Mouse (Mus musculus) embryonic facial prominence, embryonic 11.5 days (tissue): ENCODE results near the gene 5330417C22Rik. TPM values are rescaled to one million over a fixed set of nuclear protein-coding genes. Genes with fewer than 3 reads are reported as not detected.

Source experiments
- ATAC-seq: fragments of 200-750 bp; cut with Nextera tagmentation; replicated peaks from 2 replicates; pipeline ENCODE4 v1.8.0; 2017; ENCODE audit warnings: low read depth; ENCODE audit not compliant: insufficient number of reproducible peaks, low FRiP score, low TSS enrichment
- DNase-seq: peaks from one replicate; pipeline ENCODE4 v3.0.0-alpha.2; 2015; ENCODE audit warnings: low spot score
- H3K27ac ChIP-seq: fragments of 300-500 bp; sonication (generic); replicated peaks from 2 replicates; pipeline ENCODE4 v1.5.1; 2014; ENCODE audit warnings: mild to moderate bottlenecking, low read depth, low read length, control low read depth
- H3K27me3 ChIP-seq: fragments of 300-500 bp; sonication (generic); 2 replicates; pipeline ENCODE4 v1.6.1; 2014; ENCODE audit warnings: mild to moderate bottlenecking, low read length, moderate library complexity, mixed read lengths; ENCODE audit not compliant: control insufficient read depth, insufficient read depth
- H3K36me3 ChIP-seq: fragments of 300-500 bp; sonication (generic); replicated peaks from 2 replicates; pipeline ENCODE4 v1.6.1; 2014; ENCODE audit warnings: low read depth, mild to moderate bottlenecking, low read length, moderate library complexity, mixed read lengths; ENCODE audit not compliant: control insufficient read depth, insufficient read depth
- H3K4me1 ChIP-seq: fragments of 300-500 bp; sonication (generic); 2 replicates; pipeline ENCODE4 v1.6.1; 2014; ENCODE audit warnings: low read length, mixed read lengths; ENCODE audit not compliant: control insufficient read depth, insufficient read depth
- H3K4me2 ChIP-seq: fragments of 300-500 bp; sonication (generic); 2 replicates; pipeline ENCODE4 v1.6.1; 2014; ENCODE audit warnings: low read depth, mild to moderate bottlenecking, control low read depth, low read length, moderate library complexity
- H3K4me3 ChIP-seq: fragments of 300-500 bp; sonication (generic); 2 replicates; pipeline ENCODE4 v1.5.1; 2014; ENCODE audit warnings: low read depth, low read length, control low read depth
- H3K9ac ChIP-seq: fragments of 300-500 bp; sonication (generic); replicated peaks from 2 replicates; pipeline ENCODE4 v1.6.1; 2014; ENCODE audit warnings: mild to moderate bottlenecking, control low read depth, low read length
- H3K9me3 ChIP-seq: fragments of 300-500 bp; sonication (generic); replicated peaks from 2 replicates; pipeline ENCODE4 v1.6.1; 2016; ENCODE audit warnings: mild to moderate bottlenecking, low read length, inconsistent platforms, mixed read lengths; ENCODE audit not compliant: control insufficient read depth
- WGBS: fragments of 180-500 bp; shearing (Covaris S2); extraction: QIAGEN DNeasy Blood & Tissue Kit; methylation state at CpG from one replicate; pipeline ENCODE4 v1.1.7; 2014; 5-methylcytosine and 5-hydroxymethylcytosine counted together
- polyA plus RNA-seq: library from polyadenylated mRNA; unstranded; fragments of >200 nt; fragmentation: Nextera tagmentation; extraction: Ambion mirVana; gene quantifications from 2 replicates; pipeline ENCODE4 v1.2.1, GENCODE M21; 2014

5330417C22Rik gene
- polyA plus RNA-seq, 1 experiment from 2014 or later = 0.48 TPM

- H3K4me2 ChIP-seq = no peak overlapping the region
- H3K36me3 ChIP-seq = no peaks in the 10 kb centered on the region
- no peaks in the 10 kb centered on the region for H3K9me3 ChIP-seq
- ATAC-seq (no peak), DNase-seq (peak; percentile 30)
- H3K27ac ChIP-seq = no peak overlapping the region
- no peaks in the 10 kb centered on the region for H3K27me3 ChIP-seq
- WGBS = 32% methylated on average over 4 of the region's 4 CpGs
- no peak overlapping the region for H3K9ac ChIP-seq
- H3K4me1 ChIP-seq = 0 out of 2 replicates have a peak, but pooled peaks cover 3% of the 10 kb centered on the region
- H3K4me3 ChIP-seq = no peak overlapping the region
Observed at GRCm38 (mm10) chr3:108495486-108495885, 40.9 kb downstream of the 5330417C22Rik start.

GRCm38 (mm10) chr3:108494861-108495474, 41.4 kb downstream of the 5330417C22Rik start:
- 69% methylated on average over 9 of the region's 9 CpGs for WGBS
- no peak for ATAC-seq
- H3K4me2 ChIP-seq = no peak overlapping the region
- H3K27ac ChIP-seq = no peak overlapping the region
- H3K4me3 ChIP-seq = no peak overlapping the region
- no peak overlapping the region for H3K9ac ChIP-seq
- no peak for DNase-seq
- 0 out of 2 replicates have a peak, but pooled peaks cover 3% of the 10 kb centered on the region for H3K4me1 ChIP-seq
- no peaks in the 10 kb centered on the region for H3K9me3 ChIP-seq
- H3K27me3 ChIP-seq = no peaks in the 10 kb centered on the region
- H3K36me3 ChIP-seq = no peaks in the 10 kb centered on the region

- no peaks in the 10 kb centered on the region for H3K36me3 ChIP-seq
- no peak overlapping the region for H3K4me2 ChIP-seq
- H3K9ac ChIP-seq = no peak overlapping the region
- no peaks in the 10 kb centered on the region for H3K4me1 ChIP-seq
- peak; percentile 20 for DNase-seq
- H3K27me3 ChIP-seq = no peaks in the 10 kb centered on the region
- ATAC-seq = no peak
- WGBS = 46% methylated on average over 3 of the region's 3 CpGs
- no peak overlapping the region for H3K4me3 ChIP-seq
- H3K9me3 ChIP-seq = no peaks in the 10 kb centered on the region
- H3K27ac ChIP-seq = no peak overlapping the region
Observed at GRCm38 (mm10) chr3:108489968-108490367, 46.4 kb downstream of the 5330417C22Rik start.

DNA sequence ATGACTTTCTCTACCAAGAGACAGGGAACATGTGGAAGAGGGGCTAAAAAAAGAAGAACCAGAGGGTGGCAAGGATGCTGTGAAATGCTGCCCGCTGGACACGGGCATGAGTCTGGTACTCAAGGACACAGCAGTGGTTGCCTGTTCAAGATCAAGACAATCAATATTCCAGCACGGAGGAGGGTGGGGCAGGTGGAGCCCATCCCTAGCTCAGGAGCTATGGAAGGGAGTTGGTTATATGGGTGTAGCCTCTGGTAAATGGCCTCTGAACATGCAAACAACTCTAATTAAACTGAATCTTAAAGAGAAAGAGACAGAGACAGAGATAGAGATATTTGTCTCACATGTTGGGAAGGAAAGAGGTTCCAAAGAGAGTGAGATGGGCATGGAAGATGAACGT, 51.6 kb downstream of the 5330417C22Rik start:
- H3K9ac ChIP-seq = no peak overlapping the region
- H3K4me3 ChIP-seq = no peak overlapping the region
- H3K9me3 ChIP-seq = no peaks in the 10 kb centered on the region
- H3K27me3 ChIP-seq = no peaks in the 10 kb centered on the region
- DNase-seq (no peak), ATAC-seq (no peak)
- H3K4me1 ChIP-seq = no peaks in the 10 kb centered on the region
- WGBS = 88% methylated on average over 4 of the region's 4 CpGs
- H3K36me3 ChIP-seq = no peaks in the 10 kb centered on the region
- no peak overlapping the region for H3K4me2 ChIP-seq
- no peak overlapping the region for H3K27ac ChIP-seq

GRCm38 (mm10) chr3:108478800-108479199, 57.5 kb downstream of the 5330417C22Rik start:
- DNase-seq = no peak
- WGBS = 75% methylated on average over 4 of the region's 4 CpGs
- H3K9ac ChIP-seq = no peak overlapping the region
- H3K4me3 ChIP-seq = no peak overlapping the region
- H3K27me3 ChIP-seq = no peaks in the 10 kb centered on the region
- H3K4me1 ChIP-seq = no peaks in the 10 kb centered on the region
- ATAC-seq = no peak
- no peaks in the 10 kb centered on the region for H3K36me3 ChIP-seq
- no peaks in the 10 kb centered on the region for H3K9me3 ChIP-seq
- no peak overlapping the region for H3K27ac ChIP-seq
- no peak overlapping the region for H3K4me2 ChIP-seq

DNA sequence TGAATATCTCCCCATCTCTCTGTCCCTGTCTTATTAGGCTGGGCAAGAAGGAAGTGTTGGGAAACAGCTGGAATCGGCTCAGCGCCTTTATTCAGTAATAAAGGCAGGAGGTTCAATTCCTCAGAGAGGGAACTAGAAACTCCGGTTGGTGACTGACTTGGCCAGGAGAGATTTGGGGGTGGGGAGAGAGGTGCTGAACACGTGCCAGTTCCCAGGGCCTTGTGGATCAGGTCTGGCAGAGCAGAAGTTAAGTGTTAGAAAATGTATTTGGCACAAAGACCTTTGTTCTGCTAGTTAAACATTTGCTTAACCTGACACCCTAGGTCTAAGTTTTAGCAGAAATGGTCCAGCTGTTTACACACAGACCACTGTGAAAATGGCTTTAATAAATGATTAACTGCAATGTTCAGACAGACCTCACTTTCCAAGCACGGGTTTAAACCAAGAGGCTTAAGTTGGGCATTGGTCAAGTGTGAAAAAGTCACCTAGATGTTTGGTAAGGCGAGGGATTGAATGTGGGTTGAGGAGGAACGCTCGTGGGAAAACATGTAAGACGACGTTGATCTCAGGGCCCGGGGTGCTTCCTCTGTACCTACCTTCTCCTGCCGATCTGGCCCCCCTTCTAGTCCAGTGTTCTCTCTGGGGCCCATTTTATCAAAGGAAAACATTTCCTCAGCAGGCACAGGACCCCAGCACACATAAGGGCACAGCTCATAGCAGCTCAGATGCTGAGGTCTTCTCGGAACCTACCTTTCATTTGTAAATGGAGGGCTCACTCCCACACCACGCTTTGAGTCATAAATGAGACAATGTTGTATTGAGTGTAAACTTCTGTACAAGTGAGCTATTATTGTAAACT, 59.3 kb downstream of the 5330417C22Rik start:
- H3K4me1 ChIP-seq = no peaks in the 10 kb centered on the region
- H3K27ac ChIP-seq = no peak overlapping the region
- 62% methylated on average over 14 of the region's 14 CpGs for WGBS
- no peak overlapping the region for H3K4me3 ChIP-seq
- no peaks in the 10 kb centered on the region for H3K27me3 ChIP-seq
- ATAC-seq = no peak
- no peaks in the 10 kb centered on the region for H3K36me3 ChIP-seq
- H3K4me2 ChIP-seq = no peak overlapping the region
- no peaks in the 10 kb centered on the region for H3K9me3 ChIP-seq
- peak; percentile 15 for DNase-seq
- H3K9ac ChIP-seq = no peak overlapping the region

- no peaks in the 10 kb centered on the region for H3K9me3 ChIP-seq
- WGBS = 80% methylated on average over 5 of the region's 5 CpGs
- DNase-seq = no peak
- H3K4me2 ChIP-seq = no peak overlapping the region
- no peak overlapping the region for H3K27ac ChIP-seq
- no peak overlapping the region for H3K4me3 ChIP-seq
- no peaks in the 10 kb centered on the region for H3K4me1 ChIP-seq
- no peaks in the 10 kb centered on the region for H3K27me3 ChIP-seq
- no peaks in the 10 kb centered on the region for H3K36me3 ChIP-seq
- no peak overlapping the region for H3K9ac ChIP-seq
- ATAC-seq = no peak
Observed at GRCm38 (mm10) chr3:108475496-108475895, 60.8 kb downstream of the 5330417C22Rik start.

GRCm38 (mm10) chr3:108474969-108475368, 61.4 kb downstream of the 5330417C22Rik start:
- no peak overlapping the region for H3K4me2 ChIP-seq

More at GRCm38 (mm10) chr3:108474969-108475368, 61.4 kb downstream of the 5330417C22Rik start:
- H3K27ac ChIP-seq = no peak overlapping the region
- H3K4me3 ChIP-seq = no peak overlapping the region
- 89% methylated on average over 7 of the region's 7 CpGs for WGBS
- H3K4me1 ChIP-seq = no peaks in the 10 kb centered on the region
- ATAC-seq = no peak
- no peak overlapping the region for H3K9ac ChIP-seq
- H3K9me3 ChIP-seq = no peaks in the 10 kb centered on the region
- H3K36me3 ChIP-seq = no peaks in the 10 kb centered on the region
- H3K27me3 ChIP-seq = no peaks in the 10 kb centered on the region
- no peak for DNase-seq
